Mouse (Mus musculus): Measurements from ENCODE around the gene Gpr180.

- TF ChIP-seq POLR2A (IDR thresholded peaks at IDR 0.05; ENCODE audit: control insufficient read depth, extremely low read depth, insufficient read depth, low read length, poor library complexity) (no peak), CTCF (IDR thresholded peaks at IDR 0.05; ENCODE audit: borderline replicate concordance, control insufficient read depth, extremely low read depth, insufficient read depth, low read length, poor library complexity) (no peak)
Observed at GRCm38 (mm10) chr14:118179701-118180100, 42.7 kb downstream of the Gpr180 start.
